Mouse (Mus musculus) limb, embryonic 12.5 days (tissue): ENCODE measurements around the gene Flot1. TPM values are rescaled to one million over a fixed set of nuclear protein-coding genes. Genes with fewer than 3 reads are reported as not detected.
A peak's percentile ranks its signal among the peaks of the same experiment; 100 is the strongest.

Experiments used
- ATAC-seq: fragments of 200-750 bp; cut with Nextera tagmentation; 2 replicates; pipeline ENCODE4 v1.8.0; 2017; ENCODE audit warnings: low read depth, moderate TSS enrichment; ENCODE audit not compliant: insufficient number of reproducible peaks, insufficient read depth, low FRiP score, low TSS enrichment
- H3K27ac ChIP-seq: fragments of 300-500 bp; sonication (generic); 2 replicates; pipeline ENCODE4 v1.5.1; 2016; ENCODE audit warnings: mild to moderate bottlenecking, moderate library complexity
- H3K27me3 ChIP-seq: fragments of 300-500 bp; sonication (generic); 2 replicates; pipeline ENCODE4 v1.6.1; 2016; ENCODE audit warnings: mild to moderate bottlenecking, moderate library complexity
- H3K36me3 ChIP-seq: fragments of 300-500 bp; sonication (generic); 2 replicates; pipeline ENCODE4 v1.6.1; 2016; ENCODE audit warnings: mild to moderate bottlenecking, moderate library complexity
- H3K4me1 ChIP-seq: fragments of 300-500 bp; sonication (generic); replicated peaks from 2 replicates; pipeline ENCODE4 v1.6.1; 2016
- H3K4me2 ChIP-seq: fragments of 300-500 bp; sonication (generic); 2 replicates; pipeline ENCODE4 v1.6.1; 2016; ENCODE audit warnings: mild to moderate bottlenecking, moderate library complexity
- H3K4me3 ChIP-seq: fragments of 300-500 bp; sonication (generic); replicated peaks from 2 replicates; pipeline ENCODE4 v1.5.1; 2016; ENCODE audit warnings: mild to moderate bottlenecking
- H3K9ac ChIP-seq: fragments of 300-500 bp; sonication (generic); replicated peaks from 2 replicates; pipeline ENCODE4 v1.6.1; 2016; ENCODE audit warnings: mild to moderate bottlenecking, moderate library complexity
- H3K9me3 ChIP-seq: fragments of 300-500 bp; sonication (generic); 2 replicates; pipeline ENCODE4 v1.6.1; 2016; ENCODE audit warnings: mild to moderate bottlenecking, moderate library complexity
- WGBS: fragments of 180-500 bp; shearing (Covaris S2); methylation state at CpG from one replicate; pipeline ENCODE4 v1.1.7; 2016; 5-methylcytosine and 5-hydroxymethylcytosine counted together
- microRNA-seq: library from miRNA; unstranded; fragments of <30 nt; microRNA quantifications from one replicate; pipeline ENCODE4, GENCODE M21; 2017
- polyA plus RNA-seq: library from polyadenylated mRNA; unstranded; fragments of >200 nt; fragmentation: Nextera tagmentation; extraction: Ambion mirVana; gene quantifications from 2 replicates; pipeline ENCODE4 v1.2.1, GENCODE M21; 2016

Flot1 gene
- polyA plus RNA-seq, 1 experiment from 2014 or later: 45.8 TPM

DNA sequence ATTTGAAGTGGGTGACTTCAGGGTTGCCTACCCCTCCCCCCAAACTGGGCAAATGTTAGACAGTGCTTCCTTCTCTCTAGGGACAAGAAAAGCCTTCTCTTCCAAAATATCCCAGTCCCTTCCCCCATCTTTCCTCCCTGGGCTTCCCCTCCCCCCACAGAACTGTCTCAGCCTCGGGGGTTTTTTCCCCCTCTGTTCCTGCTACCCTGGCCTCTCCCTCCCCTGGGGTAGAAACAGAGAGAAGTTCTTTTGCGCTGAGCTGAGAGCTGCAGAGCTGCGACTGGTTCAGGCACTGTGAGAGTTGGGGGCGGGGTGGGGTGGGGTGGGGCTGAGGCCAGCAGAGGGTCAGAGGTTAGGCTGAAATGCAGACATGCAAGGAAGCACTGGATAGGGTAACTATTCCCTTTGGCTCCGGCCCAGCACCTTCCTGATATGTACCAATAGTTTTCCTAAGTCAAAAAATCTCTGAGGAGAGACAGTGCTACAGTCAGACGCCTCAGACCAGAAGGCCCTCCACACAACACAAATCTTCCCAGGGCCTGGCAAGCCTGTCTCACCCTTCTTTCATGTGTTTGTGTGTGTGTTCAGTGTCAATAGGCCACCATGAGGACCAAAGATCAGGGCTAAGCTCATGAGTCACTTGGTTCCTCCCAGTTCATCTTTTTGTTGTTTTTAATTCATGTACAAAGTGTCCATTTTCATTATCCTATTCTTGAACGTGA is 46.5 kb downstream of the Flot1 start:
- H3K9ac ChIP-seq: peak overlapping the region; percentile 79
- 0 out of 2 replicates have a peak, but pooled peaks cover 3% of the 10 kb centered on the region for H3K9me3 ChIP-seq
- ATAC-seq: no peak
- H3K36me3 ChIP-seq: peaks cover 47% of the 10 kb centered on the region
- WGBS: 6% methylated on average over 7 of the region's 7 CpGs
- H3K4me1 ChIP-seq: peaks cover 52% of the 10 kb centered on the region
- H3K27ac ChIP-seq: peak overlapping the region; percentile 76
- H3K4me3 ChIP-seq: peak overlapping the region; percentile 67
- H3K4me2 ChIP-seq: peak overlapping the region; percentile 98
- H3K27me3 ChIP-seq: no peaks in the 10 kb centered on the region

DNA sequence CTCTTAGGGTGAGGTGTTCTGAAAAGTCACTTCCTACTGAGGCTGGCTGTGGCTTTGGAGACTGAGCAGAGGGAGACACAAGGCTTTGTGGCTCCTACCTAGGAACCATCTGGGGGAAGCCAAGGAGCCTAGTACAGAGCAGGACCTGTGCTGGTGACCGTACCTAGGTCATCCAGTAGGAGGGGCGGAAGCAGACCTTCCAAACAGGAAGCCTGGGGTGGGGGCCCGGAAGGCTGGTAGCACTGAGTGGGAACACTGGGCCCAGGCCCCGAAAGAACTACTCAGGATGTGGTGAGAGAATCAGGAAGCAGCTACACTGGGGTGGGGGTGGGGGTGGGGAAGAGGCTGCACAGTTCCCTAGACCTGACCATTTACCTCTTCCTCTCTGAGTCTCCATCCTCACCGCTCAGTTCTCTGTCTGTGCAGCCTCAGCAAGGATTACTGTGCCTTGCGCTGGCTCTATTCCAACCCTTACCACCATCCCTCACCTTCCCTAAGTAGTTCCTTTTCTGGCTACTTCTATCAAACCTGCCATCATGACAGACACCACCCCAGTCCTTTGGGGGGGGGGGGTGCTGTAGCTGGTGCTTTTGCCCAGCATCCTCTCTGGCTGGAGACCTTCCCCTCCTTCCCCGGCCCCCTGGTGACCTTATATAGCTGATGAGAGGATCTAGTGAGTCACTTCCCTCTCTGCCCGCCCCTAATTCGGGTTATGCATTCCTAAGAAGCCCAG is 47.3 kb downstream of the Flot1 start:
- peak overlapping the region; percentile 76 for H3K27ac ChIP-seq
- H3K4me3 ChIP-seq: peak overlapping the region; percentile 67
- WGBS: 61% methylated on average over 9 of the region's 9 CpGs
- peak overlapping the region; percentile 79 for H3K9ac ChIP-seq
- H3K9me3 ChIP-seq: 0 out of 2 replicates have a peak, but pooled peaks cover 3% of the 10 kb centered on the region
- ATAC-seq: no peak
- peak overlapping the region; percentile 98 for H3K4me2 ChIP-seq
- peaks cover 54% of the 10 kb centered on the region for H3K36me3 ChIP-seq
- peaks cover 45% of the 10 kb centered on the region for H3K4me1 ChIP-seq
- no peaks in the 10 kb centered on the region for H3K27me3 ChIP-seq

DNA sequence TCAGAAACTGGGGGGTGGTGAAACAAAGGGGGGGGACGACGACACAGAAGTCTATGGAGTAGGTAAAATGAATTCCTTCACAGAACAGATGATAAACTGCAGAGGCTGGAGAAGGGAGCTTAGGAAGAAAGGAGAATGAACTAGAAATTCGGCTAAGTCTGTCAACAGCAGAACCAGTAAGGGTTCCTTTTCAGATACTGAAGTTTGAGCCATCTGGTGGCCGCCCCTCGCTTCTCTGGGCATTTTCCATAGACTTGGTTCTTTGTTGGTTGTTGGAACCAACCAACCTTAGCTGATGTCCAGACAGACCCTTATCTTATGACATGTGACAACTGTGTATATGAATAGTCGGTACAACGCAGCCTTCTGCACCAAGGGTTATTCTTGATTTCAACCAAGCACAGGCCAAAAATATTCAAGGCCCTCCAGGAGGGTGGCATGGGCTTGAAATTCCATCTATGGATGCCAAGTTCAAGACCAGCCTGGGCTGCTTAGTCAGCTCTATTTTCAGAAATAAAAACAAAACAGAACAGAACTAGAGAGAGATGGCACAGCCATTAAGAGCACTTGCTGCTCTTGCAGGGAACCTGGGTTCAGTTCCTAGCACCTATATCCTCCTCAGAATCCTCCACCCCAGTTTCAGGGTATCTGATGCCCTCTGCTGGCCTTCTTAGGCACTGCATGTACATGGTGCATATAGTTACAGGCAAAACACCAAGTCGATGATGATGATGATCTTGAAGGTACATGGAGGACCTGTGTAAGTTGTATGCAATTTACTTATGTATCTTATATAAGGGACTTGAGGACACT is 48.1 kb downstream of the Flot1 start:
- 88% methylated on average over 8 of the region's 8 CpGs for WGBS
- H3K4me1 ChIP-seq: peaks cover 45% of the 10 kb centered on the region
- H3K9me3 ChIP-seq: 0 out of 2 replicates have a peak, but pooled peaks cover 3% of the 10 kb centered on the region
- no peaks in the 10 kb centered on the region for H3K27me3 ChIP-seq
- peak overlapping the region; percentile 76; the same call in 1 of the 2 replicates for H3K27ac ChIP-seq
- peak overlapping the region; percentile 98 for H3K4me2 ChIP-seq
- peak overlapping the region; percentile 79; the same call in 1 of the 2 replicates for H3K9ac ChIP-seq
- peaks cover 59% of the 10 kb centered on the region for H3K36me3 ChIP-seq
- no peak for ATAC-seq
- peak overlapping the region; percentile 67 for H3K4me3 ChIP-seq

DNA sequence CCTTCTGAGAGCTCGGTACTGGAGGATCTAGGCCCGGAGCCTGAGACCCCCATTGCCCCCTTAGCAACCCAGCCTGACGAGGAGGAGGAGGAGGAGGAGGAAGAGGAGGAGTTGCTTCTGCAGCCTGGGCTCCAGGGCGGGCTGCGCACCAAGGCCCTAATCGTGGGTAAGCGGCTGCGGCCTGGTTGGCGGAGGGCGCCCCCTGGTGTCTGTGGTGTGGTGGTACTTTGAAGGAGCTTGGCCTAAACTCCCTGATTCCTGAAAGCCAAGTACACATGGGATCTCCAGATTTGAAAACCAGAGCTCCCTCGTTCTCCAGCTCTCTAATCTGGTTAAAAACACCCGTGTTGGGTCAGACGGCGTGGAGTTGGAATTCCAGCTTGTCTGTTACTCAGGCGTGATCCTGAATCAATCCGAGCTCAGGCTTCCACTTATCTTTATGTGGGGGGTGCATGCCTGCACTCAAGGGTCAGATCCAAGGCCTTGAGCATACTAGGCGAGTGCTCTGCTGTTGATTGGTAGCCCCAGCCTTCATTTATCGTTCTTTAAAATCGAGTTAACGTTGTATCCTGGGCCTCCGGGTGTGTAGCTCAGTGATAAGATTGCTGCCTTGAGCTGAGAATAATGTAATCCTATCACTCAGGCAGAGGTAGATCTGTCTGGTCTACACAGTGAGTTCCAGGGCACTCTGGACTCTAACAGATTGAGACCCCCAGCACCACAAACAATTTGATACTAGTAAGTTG is 50.9 kb downstream of the Flot1 start:
- ATAC-seq: no peak
- no peaks in the 10 kb centered on the region for H3K27me3 ChIP-seq
- WGBS: 33% methylated on average over 21 of the region's 21 CpGs
- H3K4me2 ChIP-seq: peak overlapping the region; percentile 30
- peak overlapping the region; percentile 37; the same call in 1 of the 2 replicates for H3K9ac ChIP-seq
- peaks cover 63% of the 10 kb centered on the region for H3K36me3 ChIP-seq
- H3K27ac ChIP-seq: no peak overlapping the region
- H3K4me1 ChIP-seq: peaks cover 24% of the 10 kb centered on the region
- H3K9me3 ChIP-seq: 0 out of 2 replicates have a peak, but pooled peaks cover 3% of the 10 kb centered on the region
- 0 out of 2 replicates have a peak overlapping the region, but pooled peaks have one; percentile 4 for H3K4me3 ChIP-seq

DNA sequence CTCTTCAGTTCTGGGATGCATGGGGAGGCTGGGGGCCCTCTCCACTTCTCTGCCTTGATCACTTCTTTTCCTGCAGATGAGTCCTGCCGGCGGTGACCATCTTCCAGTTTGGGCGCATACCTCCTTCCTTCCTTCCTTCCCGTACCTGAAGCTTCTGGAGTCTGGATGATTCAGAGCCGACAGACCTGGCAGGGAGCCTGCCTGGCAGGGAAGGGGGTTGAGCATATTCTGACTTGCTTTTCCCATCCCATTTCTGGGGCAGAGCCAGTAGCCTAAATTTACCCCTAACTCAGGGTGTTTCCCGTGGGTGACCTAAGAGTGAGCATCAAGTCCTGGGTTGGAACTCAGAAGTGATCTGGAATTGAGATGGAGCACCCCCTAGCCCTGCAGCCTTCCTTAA is 51.7 kb downstream of the Flot1 start:
- no peak for ATAC-seq
- Histone ChIP-seq H3K27ac (no peak overlapping the region), H3K4me2 (no peak overlapping the region), H3K27me3 (no peaks in the 10 kb centered on the region), H3K4me3 (no peak overlapping the region), H3K9me3 (0 out of 2 replicates have a peak, but pooled peaks cover 3% of the 10 kb centered on the region), H3K9ac (no peak overlapping the region), H3K4me1 (peaks cover 16% of the 10 kb centered on the region), H3K36me3 (peaks cover 60% of the 10 kb centered on the region)
- WGBS: 88% methylated on average over 6 of the region's 6 CpGs

DNA sequence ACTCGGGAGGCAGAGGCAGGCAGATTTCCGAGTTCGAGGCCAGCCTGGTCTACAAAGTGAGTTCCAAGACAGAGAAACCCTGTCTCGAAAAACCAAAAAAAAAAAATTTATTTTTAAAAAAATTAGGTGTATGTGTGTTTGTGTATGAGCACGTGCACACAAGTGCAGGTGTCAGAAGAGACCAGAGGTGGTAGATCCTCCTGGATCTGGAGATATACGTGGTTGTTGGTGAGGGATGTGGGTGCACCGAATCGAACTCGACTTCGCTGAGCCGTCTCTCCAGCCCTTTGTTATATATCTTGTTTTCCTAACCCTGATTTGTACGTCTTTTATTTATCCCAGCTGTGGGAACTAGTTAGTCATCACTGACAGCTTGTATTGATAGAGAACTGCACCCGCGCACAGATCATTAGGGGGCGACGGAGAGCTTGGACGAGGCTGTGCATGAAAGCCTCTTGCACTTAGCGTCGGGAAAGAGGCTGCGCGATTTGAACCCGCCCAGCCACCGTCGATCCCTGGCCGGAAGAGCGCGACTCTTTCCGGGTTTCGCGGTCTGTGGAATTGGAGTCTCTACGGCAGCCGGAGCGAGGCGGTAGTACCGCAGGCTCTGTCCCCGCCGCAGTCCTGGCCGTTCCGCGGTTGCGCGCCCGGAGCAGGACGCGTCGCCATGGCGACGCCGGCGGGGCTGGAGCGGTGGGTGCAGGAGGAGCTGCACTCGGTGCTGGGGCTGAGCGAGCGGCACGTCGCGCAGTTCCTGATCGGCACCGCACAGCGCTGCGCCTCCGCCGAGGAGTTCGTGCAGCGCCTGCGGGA is 56.4 kb downstream of the Flot1 start, which contains the start of gene Dhx16:
TSS of gene Dhx16 (plus strand) at position 575 of the 813 bp plus-strand sequence.
- H3K9me3 ChIP-seq: no peaks in the 10 kb centered on the region
- peak within 1 kb of the TSS; percentile 97 for H3K4me3 ChIP-seq
- no peaks in the 10 kb centered on the region for H3K27me3 ChIP-seq
- H3K27ac ChIP-seq: peak within 1 kb of the TSS; percentile 69; the same call in 1 of the 2 replicates
- ATAC-seq: peak; percentile 91
- H3K4me1 ChIP-seq: peaks cover 11% of the 10 kb centered on the region
- H3K4me2 ChIP-seq: peak within 1 kb of the TSS; percentile 84
- 5% methylated on average over 66 of the region's 66 CpGs for WGBS
- peak within 1 kb of the TSS; percentile 85 for H3K9ac ChIP-seq
- H3K36me3 ChIP-seq: peaks cover 59% of the 10 kb centered on the region

Small RNA genes within 50 kb of the gene (microRNA-seq; reads per million reads assigned to microRNA genes)
- gene Gm28033: not detected

Other genes with a start within 250 kb of the Flot1 start
- gene Sfta2, start 221.7 kb upstream of the Flot1 start, polyA plus RNA-seq: not detected in 2 replicates
- not detected in 2 replicates for gene Gm9573, start 196.6 kb upstream of the Flot1 start, polyA plus RNA-seq
- gene Mucl3, start 179.5 kb upstream of the Flot1 start, polyA plus RNA-seq: 0.08 and 0.10 TPM in 2 replicates
- 20.0 and 23.4 TPM in 2 replicates for gene Vars2, start 155.6 kb upstream of the Flot1 start, polyA plus RNA-seq
- 53.6 and 58.2 TPM in 2 replicates for gene Gtf2h4, start 149.5 kb upstream of the Flot1 start, polyA plus RNA-seq
- gene Ddr1, start 118.6 kb upstream of the Flot1 start, polyA plus RNA-seq: 38.4 and 40.6 TPM in 2 replicates
- gene Ier3, start 1.5 kb upstream of the Flot1 start, polyA plus RNA-seq: 8.7 and 9.9 TPM in 2 replicates
- 1,183 and 1,215 TPM in 2 replicates for gene Tubb5, start 15.1 kb downstream of the Flot1 start, polyA plus RNA-seq
- gene Mdc1, start 18.3 kb downstream of the Flot1 start, polyA plus RNA-seq: 16.9 and 19.4 TPM in 2 replicates
- 51.3 and 52.5 TPM in 2 replicates for gene Nrm, start 38.1 kb downstream of the Flot1 start, polyA plus RNA-seq
- 21.3 and 24.0 TPM in 2 replicates for gene Ppp1r18, start 42.4 kb downstream of the Flot1 start, polyA plus RNA-seq
- 56.9 and 64.3 TPM in 2 replicates for gene Dhx16, start 56.6 kb downstream of the Flot1 start, polyA plus RNA-seq
- gene 2310061I04Rik, start 74.2 kb downstream of the Flot1 start, polyA plus RNA-seq: 18.6 and 24.8 TPM in 2 replicates
- 139 and 143 TPM in 2 replicates for gene Atat1, start 86.8 kb downstream of the Flot1 start, polyA plus RNA-seq
- 61.2 and 66.8 TPM in 2 replicates for gene Mrps18b, start 93.2 kb downstream of the Flot1 start, polyA plus RNA-seq
- gene Ppp1r10, start 93.2 kb downstream of the Flot1 start, polyA plus RNA-seq: 50.4 and 50.7 TPM in 2 replicates
- 102 and 107 TPM in 2 replicates for gene Abcf1, start 146.5 kb downstream of the Flot1 start, polyA plus RNA-seq
- gene Gnl1, start 156.6 kb downstream of the Flot1 start, polyA plus RNA-seq: 59.2 and 59.7 TPM in 2 replicates
- gene Prr3, start 157.0 kb downstream of the Flot1 start, polyA plus RNA-seq: 39.0 and 46.2 TPM in 2 replicates
- gene H2-T24, start 197.3 kb downstream of the Flot1 start, polyA plus RNA-seq: 3.0 and 3.2 TPM in 2 replicates
- gene H2-T23, start 209.6 kb downstream of the Flot1 start, polyA plus RNA-seq: 4.2 and 6.4 TPM in 2 replicates
- gene H2-T22, start 219.5 kb downstream of the Flot1 start, polyA plus RNA-seq: 14.0 and 15.4 TPM in 2 replicates
- not detected in 2 replicates for gene Gm6034, start 219.7 kb downstream of the Flot1 start, polyA plus RNA-seq
- not detected in 2 replicates for gene Gm11127, start 235.1 kb downstream of the Flot1 start, polyA plus RNA-seq